Mouse (Mus musculus): ENCODE measurements at regions not wholly inside any gene's neighbourhood (a gene's known extent, or its start where the extent isn't known, plus 50 kb on each side); places are given as distances from the start of the nearest gene placed in this dataset.

DNA sequence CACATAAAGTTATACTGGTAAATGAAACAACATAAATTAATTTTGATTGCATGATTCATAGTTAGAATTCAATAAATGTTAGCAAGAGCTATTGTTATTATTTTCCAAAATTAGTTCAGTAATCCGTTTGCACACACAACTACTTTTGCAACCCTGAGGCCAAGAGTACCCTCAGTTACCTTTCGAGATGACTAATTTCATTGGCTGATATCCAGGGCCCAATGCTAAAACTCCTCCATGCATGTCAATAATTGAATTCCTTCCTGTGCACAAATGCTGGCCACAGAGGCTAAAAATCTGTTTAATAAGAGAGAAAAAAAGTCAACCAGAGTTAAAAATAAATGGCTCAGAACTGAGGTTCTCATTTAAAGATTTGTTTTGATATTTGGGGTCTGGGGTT is 685.2 kb downstream of the Epha4 start:
- Histone ChIP-seq H3K27me3 (ENCODE audit: control insufficient read depth, insufficient read depth, insufficient read length) (no peaks in the 10 kb centered on the region), H3ac (ENCODE audit: control insufficient read depth, insufficient read length, low read depth) (no peak overlapping the region), H3K4me3 (ENCODE audit: insufficient read depth, poor library complexity, severe bottlenecking) (no peak overlapping the region), H3K79me2 (ENCODE audit: control insufficient read depth, insufficient read depth) (no peaks in the 10 kb centered on the region), H3K79me3 (ENCODE audit: low read depth) (no peaks in the 10 kb centered on the region), H3K36me3 (ENCODE audit: control insufficient read depth, insufficient read depth) (no peaks in the 10 kb centered on the region)
- no peak for TF ChIP-seq CTCF (IDR thresholded peaks at IDR 0.05; ENCODE audit: control insufficient read depth, insufficient read depth, insufficient read length)
- no peak for TF ChIP-seq MAX (IDR thresholded peaks at IDR 0.05)
- TF ChIP-seq CEBPB (IDR thresholded peaks at IDR 0.05; ENCODE audit: low read depth): no peak
- no peak for TF ChIP-seq USF1 (IDR thresholded peaks at IDR 0.05; ENCODE audit: low read depth)
- no peak for TF ChIP-seq MYOG (IDR thresholded peaks at IDR 0.05; ENCODE audit: control insufficient read depth, extremely low read depth, insufficient read length)
- no peak for TF ChIP-seq FOSL1 (IDR thresholded peaks at IDR 0.05; ENCODE audit: insufficient read depth, low read length, poor library complexity, severe bottlenecking)
- no peak for TF ChIP-seq MYOD1 (IDR thresholded peaks at IDR 0.05; ENCODE audit: control insufficient read depth, insufficient read length, low read depth)

GRCm38 (mm10) chr1:76832311-76832710 is 682.6 kb downstream of the Epha4 start:
- H3ac ChIP-seq (ENCODE audit: control insufficient read depth, insufficient read length, low read depth): no peak overlapping the region
- no peaks in the 10 kb centered on the region for H3K79me2 ChIP-seq (ENCODE audit: control insufficient read depth, insufficient read depth)
- TF ChIP-seq MYOD1 (IDR thresholded peaks at IDR 0.05; ENCODE audit: control insufficient read depth, insufficient read length, low read depth) (no peak), USF1 (IDR thresholded peaks at IDR 0.05; ENCODE audit: low read depth) (no peak), CEBPB (IDR thresholded peaks at IDR 0.05; ENCODE audit: low read depth) (no peak), MYOG (IDR thresholded peaks at IDR 0.05; ENCODE audit: control insufficient read depth, extremely low read depth, insufficient read length) (no peak), CTCF (IDR thresholded peaks at IDR 0.05; ENCODE audit: control insufficient read depth, insufficient read depth, insufficient read length) (no peak), FOSL1 (IDR thresholded peaks at IDR 0.05; ENCODE audit: insufficient read depth, low read length, poor library complexity, severe bottlenecking) (no peak), MAX (IDR thresholded peaks at IDR 0.05) (no peak)
- H3K36me3 ChIP-seq (ENCODE audit: control insufficient read depth, insufficient read depth): no peaks in the 10 kb centered on the region
- no peak overlapping the region for H3K4me3 ChIP-seq (ENCODE audit: insufficient read depth, poor library complexity, severe bottlenecking)
- no peaks in the 10 kb centered on the region for H3K79me3 ChIP-seq (ENCODE audit: low read depth)
- H3K27me3 ChIP-seq (ENCODE audit: control insufficient read depth, insufficient read depth, insufficient read length): no peaks in the 10 kb centered on the region

DNA sequence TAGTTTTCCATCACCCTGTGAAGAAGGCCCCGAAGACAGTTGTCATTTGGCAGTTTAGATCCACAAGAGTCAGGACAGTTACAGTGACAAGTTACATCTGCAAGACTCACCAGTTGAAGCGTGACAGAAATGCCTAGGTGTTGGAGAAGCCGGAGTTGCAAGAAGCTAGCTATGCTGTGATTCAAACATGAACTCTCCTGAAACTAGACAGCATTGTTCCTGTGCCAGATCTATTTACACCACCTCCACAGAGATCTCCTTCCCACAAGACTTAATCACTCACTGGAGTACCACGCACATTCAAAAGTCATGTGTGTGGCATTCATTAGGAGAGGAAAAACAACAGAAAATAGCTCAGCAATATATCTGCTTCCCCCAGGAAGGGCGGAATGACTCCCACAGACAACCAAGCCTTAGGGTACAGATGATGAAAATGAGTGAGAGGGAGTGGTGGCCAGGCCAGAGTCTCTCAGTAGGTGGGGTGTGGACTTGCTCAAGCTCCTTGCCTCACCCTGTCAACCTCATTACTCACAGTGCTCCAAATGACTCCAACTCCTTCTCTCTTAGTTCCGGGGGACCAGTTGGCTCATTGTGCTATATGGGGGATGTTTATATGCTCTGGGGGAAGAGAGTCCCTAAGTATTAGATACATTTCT is 679.7 kb downstream of the Epha4 start:
- H3K36me3 ChIP-seq (ENCODE audit: control insufficient read depth, insufficient read depth): no peaks in the 10 kb centered on the region
- TF ChIP-seq MYOD1 (IDR thresholded peaks at IDR 0.05; ENCODE audit: control insufficient read depth, insufficient read length, low read depth) (no peak), FOSL1 (IDR thresholded peaks at IDR 0.05; ENCODE audit: insufficient read depth, low read length, poor library complexity, severe bottlenecking) (no peak), CEBPB (IDR thresholded peaks at IDR 0.05; ENCODE audit: low read depth) (no peak), USF1 (IDR thresholded peaks at IDR 0.05; ENCODE audit: low read depth) (no peak), MYOG (IDR thresholded peaks at IDR 0.05; ENCODE audit: control insufficient read depth, extremely low read depth, insufficient read length) (no peak), MAX (IDR thresholded peaks at IDR 0.05) (no peak), CTCF (IDR thresholded peaks at IDR 0.05; ENCODE audit: control insufficient read depth, insufficient read depth, insufficient read length) (no peak)
- no peaks in the 10 kb centered on the region for H3K27me3 ChIP-seq (ENCODE audit: control insufficient read depth, insufficient read depth, insufficient read length)
- no peak overlapping the region for H3ac ChIP-seq (ENCODE audit: control insufficient read depth, insufficient read length, low read depth)
- H3K79me3 ChIP-seq (ENCODE audit: low read depth): no peaks in the 10 kb centered on the region
- H3K4me3 ChIP-seq (ENCODE audit: insufficient read depth, poor library complexity, severe bottlenecking): no peak overlapping the region
- no peaks in the 10 kb centered on the region for H3K79me2 ChIP-seq (ENCODE audit: control insufficient read depth, insufficient read depth)

DNA sequence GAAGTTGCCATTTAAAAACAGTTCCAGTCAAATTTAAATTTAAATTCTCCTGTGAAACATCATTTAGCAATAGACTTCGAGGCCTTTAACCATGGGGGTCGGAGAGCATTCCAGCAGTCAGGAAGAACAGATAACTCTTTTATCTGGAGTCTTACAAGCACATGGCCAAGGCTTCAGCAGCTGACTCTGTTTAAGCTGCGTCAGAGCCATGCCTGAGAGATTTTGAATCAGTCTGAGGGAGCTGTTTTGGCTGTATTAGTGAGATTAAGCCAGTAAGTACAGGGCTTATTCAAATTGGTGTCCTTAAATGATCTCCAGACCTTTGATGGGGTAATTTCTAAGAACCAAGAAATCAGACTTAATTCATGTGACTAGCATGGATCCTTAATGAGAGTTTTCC is 665.5 kb downstream of the Epha4 start:
- no peak for TF ChIP-seq MYOD1 (IDR thresholded peaks at IDR 0.05; ENCODE audit: control insufficient read depth, insufficient read length, low read depth)
- TF ChIP-seq MAX (IDR thresholded peaks at IDR 0.05): no peak
- no peak for TF ChIP-seq USF1 (IDR thresholded peaks at IDR 0.05; ENCODE audit: low read depth)
- TF ChIP-seq CEBPB (IDR thresholded peaks at IDR 0.05; ENCODE audit: low read depth): no peak
- TF ChIP-seq MYOG (IDR thresholded peaks at IDR 0.05; ENCODE audit: control insufficient read depth, extremely low read depth, insufficient read length): no peak
- TF ChIP-seq FOSL1 (IDR thresholded peaks at IDR 0.05; ENCODE audit: insufficient read depth, low read length, poor library complexity, severe bottlenecking): no peak
- TF ChIP-seq CTCF (IDR thresholded peaks at IDR 0.05; ENCODE audit: control insufficient read depth, insufficient read depth, insufficient read length): no peak
- Histone ChIP-seq H3K79me2 (ENCODE audit: control insufficient read depth, insufficient read depth) (no peaks in the 10 kb centered on the region), H3K27me3 (ENCODE audit: control insufficient read depth, insufficient read depth, insufficient read length) (no peaks in the 10 kb centered on the region), H3ac (ENCODE audit: control insufficient read depth, insufficient read length, low read depth) (no peak overlapping the region), H3K79me3 (ENCODE audit: low read depth) (no peaks in the 10 kb centered on the region), H3K36me3 (ENCODE audit: control insufficient read depth, insufficient read depth) (no peaks in the 10 kb centered on the region), H3K4me3 (ENCODE audit: insufficient read depth, poor library complexity, severe bottlenecking) (no peak overlapping the region)

DNA sequence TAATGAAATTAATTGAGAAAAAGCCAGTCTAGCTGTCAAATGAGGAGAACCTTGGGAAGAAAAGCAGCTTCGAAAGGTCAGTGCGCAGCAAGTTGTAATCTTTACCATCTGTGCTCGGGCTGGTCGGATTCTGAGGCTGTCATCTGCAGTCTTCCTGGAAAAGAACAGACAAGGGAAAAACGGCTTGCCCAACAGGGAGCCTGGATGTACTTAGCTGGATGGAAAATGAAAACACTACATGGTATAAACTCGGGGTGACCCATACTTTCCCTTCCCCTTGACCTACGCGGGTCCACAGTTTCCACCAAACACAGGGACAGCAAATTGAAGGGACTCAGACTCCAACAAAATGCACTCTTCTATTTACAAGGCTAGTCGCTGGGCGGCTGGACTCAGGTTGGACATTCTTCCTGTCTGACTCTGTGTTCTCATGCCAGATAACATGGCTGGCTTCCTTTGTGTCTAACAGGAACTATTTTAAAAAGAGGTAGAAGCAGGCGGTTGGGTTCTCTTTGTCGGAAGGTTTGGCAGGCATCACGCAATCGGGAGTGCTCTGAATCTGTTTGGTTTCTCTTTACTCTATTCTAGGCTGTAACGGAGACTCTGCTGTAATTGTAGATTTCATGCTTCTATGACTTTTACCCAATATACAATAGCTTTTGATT is 648.5 kb downstream of the Epha4 start:
- Histone ChIP-seq H3ac (ENCODE audit: control insufficient read depth, insufficient read length, low read depth) (no peak overlapping the region), H3K79me2 (ENCODE audit: control insufficient read depth, insufficient read depth) (no peaks in the 10 kb centered on the region), H3K36me3 (ENCODE audit: control insufficient read depth, insufficient read depth) (no peaks in the 10 kb centered on the region), H3K27me3 (ENCODE audit: control insufficient read depth, insufficient read depth, insufficient read length) (no peaks in the 10 kb centered on the region), H3K4me3 (ENCODE audit: insufficient read depth, poor library complexity, severe bottlenecking) (no peak overlapping the region), H3K79me3 (ENCODE audit: low read depth) (no peaks in the 10 kb centered on the region)
- no peak for TF ChIP-seq CTCF (IDR thresholded peaks at IDR 0.05; ENCODE audit: control insufficient read depth, insufficient read depth, insufficient read length)
- no peak for TF ChIP-seq CEBPB (IDR thresholded peaks at IDR 0.05; ENCODE audit: low read depth)
- no peak for TF ChIP-seq MAX (IDR thresholded peaks at IDR 0.05)
- no peak for TF ChIP-seq MYOG (IDR thresholded peaks at IDR 0.05; ENCODE audit: control insufficient read depth, extremely low read depth, insufficient read length)
- no peak for TF ChIP-seq FOSL1 (IDR thresholded peaks at IDR 0.05; ENCODE audit: insufficient read depth, low read length, poor library complexity, severe bottlenecking)
- TF ChIP-seq MYOD1 (IDR thresholded peaks at IDR 0.05; ENCODE audit: control insufficient read depth, insufficient read length, low read depth): no peak
- no peak for TF ChIP-seq USF1 (IDR thresholded peaks at IDR 0.05; ENCODE audit: low read depth)

Data from C2C12 (cell line).